Mouse (Mus musculus) CH12.LX (cell line): ENCODE data around the gene Atp9a. TPM values are rescaled to one million over a fixed set of nuclear protein-coding genes. Genes with fewer than 3 reads are reported as not detected.

ENCODE experiments used
- DNase-seq: peaks from one replicate; pipeline ENCODE4 v3.0.0-alpha.2; 2013; ENCODE audit errors: extremely low read depth
- H3K27ac ChIP-seq: 2 replicates; pipeline ENCODE4 v1.5.1; 2012; ENCODE audit warnings: low read depth, mild to moderate bottlenecking, control low read depth, moderate library complexity; ENCODE audit not compliant: insufficient read depth
- H3K27me3 ChIP-seq: replicated peaks from 2 replicates; pipeline ENCODE3; 2012; ENCODE audit warnings: inconsistent platforms
- H3K36me3 ChIP-seq, 2 experiments: replicated peaks in 1 of 2; 2 replicates each; pipeline versions ENCODE3 to v1.6.1; 2012; ENCODE audit warnings: inconsistent platforms in 1 of 2, low read length in 1 of 2, mild to moderate bottlenecking in 1 of 2, mixed read lengths in 1 of 2, moderate library complexity in 1 of 2; ENCODE audit not compliant: control insufficient read depth in 1 of 2, insufficient read depth in 1 of 2
- H3K4me1 ChIP-seq, 2 experiments: 2 replicates each; pipeline ENCODE4 v1.6.1; 2012; ENCODE audit warnings: inconsistent platforms in 1 of 2, moderate library complexity in 1 of 2; ENCODE audit not compliant: insufficient read depth in 2 of 2, control insufficient read depth in 1 of 2
- H3K4me2 ChIP-seq: 2 replicates; pipeline ENCODE4 v1.6.1; 2012; ENCODE audit warnings: low read depth, mild to moderate bottlenecking, control low read depth; ENCODE audit not compliant: poor library complexity, insufficient read depth, severe bottlenecking
- H3K4me3 ChIP-seq, 3 experiments: fragments of 150-350 bp in 1 of 3; sonication (generic) in 1 of 3; replicated peaks in 1 of 3; 2 replicates each; pipeline versions ENCODE3 to v1.5.1; 2011 to 2012; ENCODE audit warnings: low read depth in 2 of 3, low read length in 2 of 3, mild to moderate bottlenecking in 2 of 3, moderate library complexity in 2 of 3, control low read depth in 1 of 3, improper control_type of control experiment in 1 of 3, inconsistent platforms in 1 of 3, mixed read lengths in 1 of 3; ENCODE audit not compliant: poor library complexity in 1 of 3
- H3K79me2 ChIP-seq: replicated peaks from 2 replicates; pipeline ENCODE4 v1.6.1; 2012; ENCODE audit warnings: mild to moderate bottlenecking, moderate library complexity; ENCODE audit not compliant: control insufficient read depth, poor library complexity, insufficient read depth, severe bottlenecking; ENCODE audit errors: extremely low read depth
- H3K9ac ChIP-seq: 2 replicates; pipeline ENCODE4 v1.6.1; 2012; ENCODE audit warnings: low read depth, mild to moderate bottlenecking, control low read depth, moderate library complexity; ENCODE audit not compliant: insufficient read depth
- H3K9me3 ChIP-seq: replicated peaks from 2 replicates; pipeline ENCODE3; 2012; ENCODE audit warnings: low read length, inconsistent platforms, mixed read lengths
- BHLHE40 ChIP-seq: IDR thresholded peaks from 2 replicates; pipeline ENCODE4 v1.6.1; 2011; ENCODE audit warnings: mild to moderate bottlenecking, low read depth, low read length, improper control_type of control experiment
- CHD1 ChIP-seq: IDR thresholded peaks from 2 replicates; pipeline ENCODE4 v1.6.1; 2012; ENCODE audit warnings: low read depth, low read length, improper control_type of control experiment, inconsistent platforms
- CHD2 ChIP-seq: IDR thresholded peaks from 2 replicates; pipeline ENCODE4 v1.6.1; 2011; ENCODE audit warnings: low read length, improper control_type of control experiment
- CTCF ChIP-seq, 2 experiments: IDR thresholded peaks in 1 of 2; conservative IDR thresholded peaks in 1 of 2; 2 replicates each; pipeline ENCODE4 v1.5.1; 2011 to 2012; ENCODE audit warnings: low read depth in 2 of 2, low read length in 2 of 2, improper control_type of control experiment in 1 of 2, inconsistent platforms in 1 of 2, mild to moderate bottlenecking in 1 of 2, moderate library complexity in 1 of 2
- E2F4 ChIP-seq: IDR thresholded peaks from 2 replicates; pipeline ENCODE4 v1.6.1; 2011; ENCODE audit warnings: low read depth, low read length, improper control_type of control experiment; ENCODE audit not compliant: insufficient replicate concordance
- ELF1 ChIP-seq: IDR thresholded peaks from 2 replicates; pipeline ENCODE4 v1.6.1; 2014; ENCODE audit warnings: low read depth, mild to moderate bottlenecking, inconsistent platforms, low read length, improper control_type of control experiment
- EP300 ChIP-seq: IDR thresholded peaks from 2 replicates; pipeline ENCODE4 v1.6.1; 2011; ENCODE audit warnings: low read length, improper control_type of control experiment
- ETS1 ChIP-seq: conservative IDR thresholded peaks from 2 replicates; pipeline ENCODE4 v1.6.1; 2012; ENCODE audit warnings: low read depth, mild to moderate bottlenecking, inconsistent platforms, low read length, improper control_type of control experiment, moderate library complexity
- GABPA ChIP-seq: IDR thresholded peaks from 2 replicates; pipeline ENCODE4 v1.6.1; 2012; ENCODE audit warnings: low read depth, low read length, improper control_type of control experiment, inconsistent platforms; ENCODE audit not compliant: insufficient replicate concordance
- HCFC1 ChIP-seq: IDR thresholded peaks from 2 replicates; pipeline ENCODE4 v1.6.1; 2012; ENCODE audit warnings: low read depth, mild to moderate bottlenecking, inconsistent platforms, low read length, improper control_type of control experiment
- IRF4 ChIP-seq: IDR thresholded peaks from 2 replicates; pipeline ENCODE4 v1.6.1; 2014; ENCODE audit warnings: low read depth, mild to moderate bottlenecking, inconsistent platforms, low read length, improper control_type of control experiment
- JUN ChIP-seq: IDR thresholded peaks from 2 replicates; pipeline ENCODE4 v1.6.1; 2011; ENCODE audit warnings: low read depth, mild to moderate bottlenecking, low read length, improper control_type of control experiment, moderate library complexity; ENCODE audit not compliant: insufficient read depth
- JUND ChIP-seq: conservative IDR thresholded peaks from 2 replicates; pipeline ENCODE4 v1.6.1; 2011; ENCODE audit warnings: low read depth, low read length, improper control_type of control experiment
- KAT2A ChIP-seq: IDR thresholded peaks from 2 replicates; pipeline ENCODE4 v1.6.1; 2012; ENCODE audit warnings: low read length, improper control_type of control experiment, inconsistent platforms; ENCODE audit not compliant: insufficient replicate concordance
- MAFK ChIP-seq: IDR thresholded peaks from 2 replicates; pipeline ENCODE4 v1.6.1; 2011; ENCODE audit warnings: low read length, improper control_type of control experiment; ENCODE audit not compliant: insufficient replicate concordance
- MAX ChIP-seq: IDR thresholded peaks from 2 replicates; pipeline ENCODE4 v1.6.1; 2011; ENCODE audit warnings: low read length, improper control_type of control experiment
- MAZ ChIP-seq: IDR thresholded peaks from 2 replicates; pipeline ENCODE4 v1.6.1; 2012; ENCODE audit warnings: low read depth, mild to moderate bottlenecking, inconsistent platforms, low read length, improper control_type of control experiment, moderate library complexity
- MEF2A ChIP-seq: IDR thresholded peaks from 2 replicates; pipeline ENCODE4 v1.6.1; 2014; ENCODE audit warnings: low read depth, mild to moderate bottlenecking, inconsistent platforms, low read length, improper control_type of control experiment, borderline replicate concordance
- MXI1 ChIP-seq: IDR thresholded peaks from 2 replicates; pipeline ENCODE4 v1.6.1; 2011; ENCODE audit warnings: mild to moderate bottlenecking, low read depth, low read length, improper control_type of control experiment
- MYC ChIP-seq: IDR thresholded peaks from 2 replicates; pipeline ENCODE4 v1.6.1; 2011; ENCODE audit warnings: low read depth, mild to moderate bottlenecking, improper control_type of control experiment, low read length
- NELFE ChIP-seq: IDR thresholded peaks from 2 replicates; pipeline ENCODE4 v1.6.1; 2011; ENCODE audit warnings: low read depth, low read length, improper control_type of control experiment
- NRF1 ChIP-seq: IDR thresholded peaks from 2 replicates; pipeline ENCODE4 v1.6.1; 2014; ENCODE audit warnings: low read depth, mild to moderate bottlenecking, inconsistent platforms, low read length, improper control_type of control experiment, moderate library complexity
- PAX5 ChIP-seq: IDR thresholded peaks from 2 replicates; pipeline ENCODE4 v1.6.1; 2012; ENCODE audit warnings: low read length, inconsistent platforms, mixed read lengths
- POLR2A ChIP-seq: IDR thresholded peaks from 2 replicates; pipeline ENCODE4 v1.6.1; 2011; ENCODE audit warnings: low read depth, mild to moderate bottlenecking, improper control_type of control experiment, low read length
- POLR2AphosphoS2 ChIP-seq: IDR thresholded peaks from 2 replicates; pipeline ENCODE4 v1.6.1; 2011; ENCODE audit warnings: low read depth, low read length, improper control_type of control experiment
- RAD21 ChIP-seq: IDR thresholded peaks from 2 replicates; pipeline ENCODE4 v1.6.1; 2011; ENCODE audit warnings: low read depth, mild to moderate bottlenecking, low read length, improper control_type of control experiment, moderate library complexity
- RCOR1 ChIP-seq: conservative IDR thresholded peaks from 2 replicates; pipeline ENCODE4 v1.6.1; 2012; ENCODE audit warnings: low read depth, mild to moderate bottlenecking, inconsistent platforms, low read length, improper control_type of control experiment
- SIN3A ChIP-seq: IDR thresholded peaks from 2 replicates; pipeline ENCODE4 v1.6.1; 2012; ENCODE audit warnings: low read length, improper control_type of control experiment, inconsistent platforms
- SMC3 ChIP-seq: IDR thresholded peaks from 2 replicates; pipeline ENCODE4 v1.6.1; 2011; ENCODE audit warnings: low read depth, low read length, improper control_type of control experiment
- TBP ChIP-seq: conservative IDR thresholded peaks from 2 replicates; pipeline ENCODE4 v1.6.1; 2011; ENCODE audit warnings: low read depth, low read length, improper control_type of control experiment
- TCF12 ChIP-seq: IDR thresholded peaks from 2 replicates; pipeline ENCODE4 v1.6.1; 2014; ENCODE audit warnings: low read depth, mild to moderate bottlenecking, inconsistent platforms, low read length, improper control_type of control experiment
- UBTF ChIP-seq: IDR thresholded peaks from 2 replicates; pipeline ENCODE4 v1.6.1; 2012; ENCODE audit warnings: low read depth, mild to moderate bottlenecking, inconsistent platforms, low read length, improper control_type of control experiment, moderate library complexity
- USF1 ChIP-seq: IDR thresholded peaks from 2 replicates; pipeline ENCODE4 v1.6.1; 2014; ENCODE audit warnings: low read depth, mild to moderate bottlenecking, inconsistent platforms, low read length, improper control_type of control experiment
- USF2 ChIP-seq: conservative IDR thresholded peaks from 2 replicates; pipeline ENCODE4 v1.6.1; 2011; ENCODE audit warnings: low read depth, low read length, improper control_type of control experiment
- ZC3H11A ChIP-seq: IDR thresholded peaks from 2 replicates; pipeline ENCODE4 v1.6.1; 2012; ENCODE audit warnings: low read depth, mild to moderate bottlenecking, inconsistent platforms, low read length, improper control_type of control experiment
- ZKSCAN1 ChIP-seq: IDR thresholded peaks from 2 replicates; pipeline ENCODE4 v1.6.1; 2012; ENCODE audit warnings: low read depth, inconsistent platforms, low read length, improper control_type of control experiment, borderline replicate concordance
- ZMIZ1 ChIP-seq: IDR thresholded peaks from 2 replicates; pipeline ENCODE4 v1.6.1; 2012; ENCODE audit warnings: low read depth, mild to moderate bottlenecking, inconsistent platforms, low read length, improper control_type of control experiment
- ZNF384 ChIP-seq: IDR thresholded peaks from 2 replicates; pipeline ENCODE4 v1.6.1; 2012; ENCODE audit warnings: low read depth, low read length, improper control_type of control experiment, inconsistent platforms
- dilution Hi-C: fragments of 300-500 bp; cut with MboI; formaldehyde crosslinking; loops from 2 replicates; pipeline ENCODE4 v1.14.3; 2020; ENCODE audit warnings: low sequenced_read_pairs; ENCODE audit not compliant: extremely low pct_unique_long_range_greater_than_20kb, extremely low pct_ligation_motif_present
- in situ Hi-C: fragments of 300-500 bp; cut with MboI; formaldehyde crosslinking; loops from 3 replicates; pipeline ENCODE4 v1.14.3; 2019; ENCODE audit warnings: low sequenced_read_pairs, low pct_ligation_motif_present, low pct_unique_long_range_greater_than_20kb, mixed read lengths
- polyA plus RNA-seq: library from polyadenylated mRNA; unstranded; fragments of >175 nt; gene quantifications from 2 replicates; pipeline ENCODE4 v1.2.1, GENCODE M21; 2012; ENCODE audit warnings: low read depth; ENCODE audit not compliant: insufficient read length
- total RNA-seq, 2 experiments: library from RNA; depleted of rRNA; stranded (reverse); fragments of 300-350 nt in 1 of 2; fragments of >200 nt in 1 of 2; gene quantifications; 2 replicates each; pipeline ENCODE4 v1.2.3; 2012 to 2014

Atp9a gene
- total and polyA plus RNA-seq, 3 experiments: 18.9 to 43.7 (median 40.1) TPM

DNA sequence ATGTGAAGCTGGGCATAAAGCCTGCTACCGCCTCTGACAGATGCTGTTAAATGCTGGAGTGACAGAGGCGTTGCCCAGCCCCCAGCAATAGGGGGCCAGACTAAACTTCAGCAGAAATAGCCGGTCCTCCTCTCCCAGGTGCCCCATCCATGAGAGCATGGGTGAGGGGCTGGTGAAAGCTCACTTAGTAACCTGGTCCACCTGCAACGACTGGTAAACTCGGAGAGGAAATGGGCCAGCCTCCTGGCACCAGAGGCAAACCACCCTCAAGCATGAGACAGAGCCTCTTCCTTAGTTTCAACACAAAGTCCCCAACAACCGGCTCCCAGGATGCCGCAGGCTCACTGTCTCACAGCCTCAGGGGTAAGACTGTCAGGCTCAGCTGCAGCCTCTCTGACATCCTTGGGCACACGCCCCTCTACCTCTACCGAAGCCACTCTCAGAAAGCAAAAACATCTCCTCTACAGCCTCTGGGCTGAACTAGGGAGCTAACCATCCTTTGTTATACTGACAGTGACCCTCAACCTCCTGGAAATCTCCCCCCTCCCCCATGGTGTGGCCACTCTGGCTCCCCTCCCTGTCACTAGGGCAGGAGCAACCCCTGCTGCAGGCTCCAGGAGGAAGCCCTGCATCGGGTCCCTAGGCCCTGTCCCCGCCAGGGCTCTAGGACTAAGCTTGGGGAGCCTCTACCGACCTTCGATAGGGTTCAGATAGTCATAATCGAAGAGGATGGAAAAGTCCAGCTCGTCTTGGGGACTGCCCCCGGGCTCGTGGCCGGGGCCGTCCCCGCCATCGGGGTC is 152.6 kb downstream of the Atp9a start:
- Histone ChIP-seq H3K4me1 (peaks cover 18 to 61% of the 10 kb centered on the region in 2 experiments), H3K4me2 (peak overlapping the region; percentile 79), H3K9ac (peak overlapping the region; percentile 53), H3K27ac (peak overlapping the region; percentile 54; the same call in 1 of the 2 replicates), H3K79me2 (peaks cover 4% of the 10 kb centered on the region; the same call in 1 of the 2 replicates), H3K9me3 (no peaks in the 10 kb centered on the region), H3K27me3 (no peaks in the 10 kb centered on the region), H3K36me3 (peaks cover 0 to 24% of the 10 kb centered on the region in 2 experiments), H3K4me3 (peak overlapping the region; percentile 69 to 74 (median 69))
- dilution Hi-C loops: no loop called here
- TF ChIP-seq TBP (no peak), ZMIZ1 (no peak), USF2 (no peak), SIN3A (peak; percentile 23; the same call in 1 of the 2 replicates), PAX5 (no peak), MYC (no peak), E2F4 (no peak), JUND (no peak), TCF12 (no peak), KAT2A (no peak), ELF1 (no peak), POLR2AphosphoS2 (no peak), MAX (no peak), CHD2 (no peak), SMC3 (no peak), NRF1 (no peak), EP300 (no peak), ZNF384 (no peak), IRF4 (0 out of 2 replicates have a peak, but pooled peaks have one; percentile 43), UBTF (peak; percentile 92), MXI1 (peak; percentile 70; the same call in 1 of the 2 replicates), NELFE (no peak), CTCF (conservative IDR thresholded peaks at IDR 0.05 in 1 of 2, IDR thresholded peaks at IDR 0.05 in 1 of 2; ENCODE audit: low read depth in 2 of 2, low read length in 2 of 2) (peak in 1 of 2 experiments; percentile 6; a peak in 1 of 4 replicates), HCFC1 (no peak), CHD1 (no peak), BHLHE40 (peak; percentile 31; the same call in 1 of the 2 replicates), ZKSCAN1 (no peak), RAD21 (no peak), GABPA (no peak), USF1 (no peak), MAZ (peak; percentile 16; the same call in 1 of the 2 replicates), RCOR1 (no peak), MEF2A (no peak; the same call in 1 of the 2 replicates), JUN (no peak), ETS1 (no peak), MAFK (no peak), POLR2A (no peak), ZC3H11A (no peak)
- in situ Hi-C loops: loop anchor here (5.0 kb wide), 1 partner anchor 117 kb away; no protein-coding TSS in a partner anchor
- DNase-seq: peak; percentile 49
